Mouse (Mus musculus): ENCODE results near the gene Ube2z. TPM values are rescaled to one million over a fixed set of nuclear protein-coding genes. Genes with fewer than 3 reads are reported as not detected.
A peak's percentile ranks its signal among the peaks of the same experiment; 100 is the strongest.

Gene Ube2z
- polyA plus RNA-seq, 1 experiment from 2014 or later, result 43.5 TPM

GRCm38 (mm10) chr11:96050854-96051253, 14.3 kb downstream of the Ube2z start:
- H3K4me1 ChIP-seq (replicated peaks), result 0 out of 2 replicates have a peak, but pooled peaks cover 2% of the 10 kb centered on the region
- H3K9ac ChIP-seq, result no peak overlapping the region
- H3K27me3 ChIP-seq (replicated peaks), result no peaks in the 10 kb centered on the region
- no peak overlapping the region for H3K27ac ChIP-seq (ENCODE audit: poor library complexity, severe bottlenecking)
- no peak overlapping the region for H3K4me3 ChIP-seq
- no peak for ATAC-seq (ENCODE audit: insufficient number of reproducible peaks, low FRiP score)
- no peaks in the 10 kb centered on the region for H3K9me3 ChIP-seq (replicated peaks)
- WGBS, result 95% methylated on average over 3 of the region's 3 CpGs
- H3K4me2 ChIP-seq, result no peak overlapping the region
- peaks cover 91% of the 10 kb centered on the region for H3K36me3 ChIP-seq

- Histone ChIP-seq H3K27ac (ENCODE audit: poor library complexity, severe bottlenecking) (no peak overlapping the region), H3K9me3 (replicated peaks) (no peaks in the 10 kb centered on the region), H3K36me3 (peaks cover 89% of the 10 kb centered on the region), H3K4me1 (replicated peaks) (0 out of 2 replicates have a peak, but pooled peaks cover 2% of the 10 kb centered on the region), H3K4me3 (no peak overlapping the region), H3K9ac (no peak overlapping the region), H3K27me3 (replicated peaks) (no peaks in the 10 kb centered on the region), H3K4me2 (no peak overlapping the region)
- WGBS, result 84% methylated on average over 4 of the region's 4 CpGs
- peak; percentile 53; the same call in 1 of the 2 replicates for ATAC-seq (ENCODE audit: insufficient number of reproducible peaks, low FRiP score)
Observed at GRCm38 (mm10) chr11:96049939-96050338, 15.2 kb downstream of the Ube2z start.

DNA sequence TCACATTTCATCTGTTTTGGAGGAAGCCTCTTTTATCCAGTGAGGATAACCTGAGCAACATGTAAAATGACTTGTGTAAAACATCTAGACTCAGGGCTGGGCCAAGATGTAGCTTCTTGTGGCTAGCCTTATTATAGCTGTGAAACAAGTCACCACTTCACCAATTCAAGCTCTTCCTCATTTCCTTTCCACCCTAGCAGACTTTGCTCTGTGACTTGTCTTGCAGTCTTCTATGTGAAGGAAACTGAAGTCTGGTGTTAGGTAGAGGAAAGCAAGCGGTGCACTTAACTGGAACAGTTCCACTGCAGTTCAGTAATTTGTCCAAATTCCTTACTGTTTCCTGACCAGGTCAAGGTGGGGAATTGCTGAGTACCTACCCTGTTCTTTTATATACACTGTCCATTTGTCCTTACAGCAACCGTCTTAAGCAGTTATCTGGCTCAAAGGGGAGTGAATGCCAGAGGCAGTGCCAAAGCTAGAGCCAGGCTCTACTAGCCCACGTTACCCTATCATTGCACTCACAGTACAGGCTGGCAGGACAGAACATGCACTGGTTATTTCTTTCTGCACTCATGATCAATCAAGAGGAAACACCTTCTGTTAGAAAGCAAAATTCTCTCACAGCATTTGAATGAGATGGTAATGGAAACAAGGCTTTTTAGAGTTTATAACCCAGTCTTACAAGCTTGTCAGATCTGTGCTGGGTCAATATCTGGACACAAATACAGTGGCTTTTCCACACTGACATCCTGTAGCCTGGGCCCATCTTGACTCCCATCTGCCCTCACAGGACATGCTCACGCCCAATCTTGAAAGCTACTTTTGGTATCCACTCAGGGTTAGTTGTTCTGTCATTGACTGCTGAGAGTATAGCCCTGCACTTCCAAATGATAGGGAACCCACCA, 17.5 kb downstream of the Ube2z start:
- H3K36me3 ChIP-seq, result peaks cover 77% of the 10 kb centered on the region
- whole genome bisulfite sequencing, result 76% methylated on average over 4 of the region's 4 CpGs
- H3K9ac ChIP-seq, result no peak overlapping the region
- no peaks in the 10 kb centered on the region for H3K27me3 ChIP-seq (replicated peaks)
- H3K27ac ChIP-seq (ENCODE audit: poor library complexity, severe bottlenecking), result no peak overlapping the region
- 0 out of 2 replicates have a peak, but pooled peaks cover 2% of the 10 kb centered on the region for H3K4me1 ChIP-seq (replicated peaks)
- no peaks in the 10 kb centered on the region for H3K9me3 ChIP-seq (replicated peaks)
- ATAC-seq (ENCODE audit: insufficient number of reproducible peaks, low FRiP score), result no peak
- H3K4me3 ChIP-seq, result no peak overlapping the region
- no peak overlapping the region for H3K4me2 ChIP-seq

- H3K9ac ChIP-seq, result no peak overlapping the region
- no peaks in the 10 kb centered on the region for H3K9me3 ChIP-seq (replicated peaks)
- WGBS, result 76% methylated on average over 2 of the region's 2 CpGs
- 0 out of 2 replicates have a peak, but pooled peaks cover 2% of the 10 kb centered on the region for H3K4me1 ChIP-seq (replicated peaks)
- H3K4me3 ChIP-seq, result no peak overlapping the region
- H3K4me2 ChIP-seq, result no peak overlapping the region
- no peak overlapping the region for H3K27ac ChIP-seq (ENCODE audit: poor library complexity, severe bottlenecking)
- no peak for ATAC-seq (ENCODE audit: insufficient number of reproducible peaks, low FRiP score)
- H3K27me3 ChIP-seq (replicated peaks), result no peaks in the 10 kb centered on the region
- peaks cover 70% of the 10 kb centered on the region for H3K36me3 ChIP-seq
Observed at GRCm38 (mm10) chr11:96046793-96047192, 18.4 kb downstream of the Ube2z start.

- Histone ChIP-seq H3K4me1 (replicated peaks) (0 out of 2 replicates have a peak, but pooled peaks cover 2% of the 10 kb centered on the region), H3K9me3 (replicated peaks) (no peaks in the 10 kb centered on the region)
Observed at GRCm38 (mm10) chr11:96046028-96046427, 19.2 kb downstream of the Ube2z start.

DNA sequence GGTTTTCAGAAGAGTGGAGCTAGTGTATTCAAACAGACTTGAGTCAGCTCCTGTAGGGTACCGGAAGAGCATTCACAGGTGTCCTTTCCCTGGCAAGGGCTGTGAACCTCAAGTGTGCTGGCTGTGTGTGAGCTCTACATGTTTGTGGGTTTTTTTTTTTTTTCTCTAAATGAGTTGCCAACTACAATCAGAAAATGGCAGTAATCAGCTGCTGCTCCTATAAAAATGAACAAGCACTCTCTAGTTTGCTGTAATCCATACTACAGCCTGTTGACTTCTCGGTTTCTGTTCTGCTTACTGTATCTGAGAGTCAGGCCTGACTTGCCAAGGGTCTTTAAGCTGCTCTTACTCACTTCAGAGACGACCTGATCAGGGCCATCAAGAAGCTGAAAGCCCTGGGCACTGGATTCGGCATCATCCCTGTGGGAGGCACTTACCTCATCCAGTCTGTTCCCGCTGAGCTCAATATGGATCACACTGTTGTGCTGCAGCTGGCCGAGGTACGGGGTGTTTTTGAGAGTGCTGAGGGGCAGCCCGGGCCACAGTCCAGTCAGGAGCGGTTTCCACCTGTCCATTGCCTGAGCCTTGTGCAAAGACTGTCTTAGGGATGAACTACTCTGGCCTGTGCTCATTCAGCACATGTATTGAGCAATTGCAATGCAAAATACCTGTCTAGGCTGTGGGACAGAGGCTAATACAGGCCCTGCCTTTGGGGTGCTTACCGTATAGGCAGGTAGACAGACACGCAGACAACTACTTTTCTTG, 20.2 kb downstream of the Ube2z start:
- Histone ChIP-seq H3K4me3 (no peak overlapping the region), H3K9ac (no peak overlapping the region), H3K27me3 (replicated peaks) (no peaks in the 10 kb centered on the region), H3K4me2 (no peak overlapping the region), H3K27ac (ENCODE audit: poor library complexity, severe bottlenecking) (no peak overlapping the region), H3K4me1 (replicated peaks) (0 out of 2 replicates have a peak, but pooled peaks cover 2% of the 10 kb centered on the region), H3K36me3 (peaks cover 63% of the 10 kb centered on the region), H3K9me3 (replicated peaks) (no peaks in the 10 kb centered on the region)
- no peak for ATAC-seq (ENCODE audit: insufficient number of reproducible peaks, low FRiP score)
- WGBS, result 84% methylated on average over 11 of the region's 11 CpGs

More at GRCm38 (mm10) chr11:96046028-96046427, 19.2 kb downstream of the Ube2z start:
- H3K4me3 ChIP-seq, result no peak overlapping the region
- no peaks in the 10 kb centered on the region for H3K27me3 ChIP-seq (replicated peaks)
- WGBS, result 83% methylated on average over 8 of the region's 8 CpGs
- no peak overlapping the region for H3K27ac ChIP-seq (ENCODE audit: poor library complexity, severe bottlenecking)
- ATAC-seq (ENCODE audit: insufficient number of reproducible peaks, low FRiP score), result no peak
- H3K9ac ChIP-seq, result no peak overlapping the region
- no peak overlapping the region for H3K4me2 ChIP-seq
- peaks cover 66% of the 10 kb centered on the region for H3K36me3 ChIP-seq

GRCm38 (mm10) chr11:96038560-96038959, 26.6 kb downstream of the Ube2z start:
- peaks cover 15% of the 10 kb centered on the region for H3K4me1 ChIP-seq (replicated peaks)
- no peak overlapping the region for H3K4me2 ChIP-seq
- H3K36me3 ChIP-seq, result peaks cover 44% of the 10 kb centered on the region
- no peaks in the 10 kb centered on the region for H3K9me3 ChIP-seq (replicated peaks)
- 37% methylated on average over 1 of the region's 1 CpGs for WGBS
- H3K9ac ChIP-seq, result no peak overlapping the region
- no peak overlapping the region for H3K27ac ChIP-seq (ENCODE audit: poor library complexity, severe bottlenecking)
- no peak for ATAC-seq (ENCODE audit: insufficient number of reproducible peaks, low FRiP score)
- no peaks in the 10 kb centered on the region for H3K27me3 ChIP-seq (replicated peaks)
- no peak overlapping the region for H3K4me3 ChIP-seq

- peaks cover 40% of the 10 kb centered on the region for H3K36me3 ChIP-seq
- WGBS, result 86% methylated on average over 5 of the region's 5 CpGs
- no peak overlapping the region for H3K27ac ChIP-seq (ENCODE audit: poor library complexity, severe bottlenecking)
- H3K4me2 ChIP-seq, result no peak overlapping the region
- H3K4me3 ChIP-seq, result no peak overlapping the region
- H3K4me1 ChIP-seq (replicated peaks), result peaks cover 15% of the 10 kb centered on the region
- ATAC-seq (ENCODE audit: insufficient number of reproducible peaks, low FRiP score), result no peak
- H3K9me3 ChIP-seq (replicated peaks), result no peaks in the 10 kb centered on the region
- H3K9ac ChIP-seq, result no peak overlapping the region
- no peaks in the 10 kb centered on the region for H3K27me3 ChIP-seq (replicated peaks)
Observed at GRCm38 (mm10) chr11:96037499-96037898, 27.7 kb downstream of the Ube2z start.

- H3K36me3 ChIP-seq, result peaks cover 27% of the 10 kb centered on the region
- H3K4me3 ChIP-seq, result peak overlapping the region; percentile 82
- peak overlapping the region; percentile 86 for H3K4me2 ChIP-seq
- H3K9me3 ChIP-seq (replicated peaks), result no peaks in the 10 kb centered on the region
- no peak for ATAC-seq (ENCODE audit: insufficient number of reproducible peaks, low FRiP score)
- 6% methylated on average over 6 of the region's 6 CpGs for WGBS
- H3K27me3 ChIP-seq (replicated peaks), result no peaks in the 10 kb centered on the region
- peaks cover 15% of the 10 kb centered on the region for H3K4me1 ChIP-seq (replicated peaks)
- peak overlapping the region; percentile 79 for H3K9ac ChIP-seq
- H3K27ac ChIP-seq (ENCODE audit: poor library complexity, severe bottlenecking), result peak overlapping the region; percentile 39; the same call in 1 of the 2 replicates
Observed at GRCm38 (mm10) chr11:96035133-96035532, 30.1 kb downstream of the Ube2z start.

GRCm38 (mm10) chr11:96034596-96035052, 30.6 kb downstream of the Ube2z start, which contains the start of gene Snf8:
Snf8 (plus strand) TSS chr11:96034885.
- Histone ChIP-seq H3K9me3 (replicated peaks) (no peaks in the 10 kb centered on the region), H3K9ac (peak within 1 kb of the TSS; percentile 79), H3K36me3 (peaks cover 24% of the 10 kb centered on the region), H3K27ac (ENCODE audit: poor library complexity, severe bottlenecking) (peak within 1 kb of the TSS; percentile 39; the same call in 1 of the 2 replicates), H3K27me3 (replicated peaks) (no peaks in the 10 kb centered on the region), H3K4me2 (peak within 1 kb of the TSS; percentile 86), H3K4me1 (replicated peaks) (peaks cover 15% of the 10 kb centered on the region), H3K4me3 (peak within 1 kb of the TSS; percentile 82)
- WGBS, result under 1% methylated on average over 29 of the region's 29 CpGs
- peak; percentile 87 for ATAC-seq (ENCODE audit: insufficient number of reproducible peaks, low FRiP score)

DNA sequence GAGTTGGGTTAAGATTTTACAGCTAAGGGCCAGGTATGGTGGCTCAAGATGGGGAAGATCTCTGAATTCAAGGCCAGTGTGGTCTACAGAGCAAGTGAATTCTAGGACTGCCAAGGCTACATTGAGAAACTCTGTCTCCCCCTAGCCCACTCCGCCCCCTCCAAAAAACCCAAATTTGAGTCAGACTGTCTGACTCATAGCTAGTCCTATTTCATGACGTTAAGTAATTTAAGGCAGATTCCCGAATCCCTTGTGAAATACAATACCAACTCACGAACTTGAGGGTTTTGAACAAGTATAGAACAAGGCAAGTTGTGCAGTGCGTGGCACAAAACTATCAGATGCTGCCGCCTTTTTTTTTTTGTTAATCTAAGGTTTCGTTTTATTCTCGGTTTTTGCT, 31.1 kb downstream of the Ube2z start:
- 45% methylated on average over 8 of the region's 8 CpGs for WGBS
- no peak overlapping the region for H3K27ac ChIP-seq (ENCODE audit: poor library complexity, severe bottlenecking)
- peaks cover 15% of the 10 kb centered on the region for H3K4me1 ChIP-seq (replicated peaks)
- no peak for ATAC-seq (ENCODE audit: insufficient number of reproducible peaks, low FRiP score)
- peak overlapping the region; percentile 86 for H3K4me2 ChIP-seq
- H3K9me3 ChIP-seq (replicated peaks), result no peaks in the 10 kb centered on the region
- no peaks in the 10 kb centered on the region for H3K27me3 ChIP-seq (replicated peaks)
- peaks cover 20% of the 10 kb centered on the region for H3K36me3 ChIP-seq
- H3K9ac ChIP-seq, result no peak overlapping the region; the same call in 1 of the 2 replicates
- peak overlapping the region; percentile 82 for H3K4me3 ChIP-seq
